Mouse (Mus musculus): ENCODE data around the gene Stpg3. TPM values are rescaled to one million over a fixed set of nuclear protein-coding genes. Genes with fewer than 3 reads are reported as not detected.

The Stpg3 gene
- total RNA-seq, 2 experiments from 2014 or later, result not detected

DNA sequence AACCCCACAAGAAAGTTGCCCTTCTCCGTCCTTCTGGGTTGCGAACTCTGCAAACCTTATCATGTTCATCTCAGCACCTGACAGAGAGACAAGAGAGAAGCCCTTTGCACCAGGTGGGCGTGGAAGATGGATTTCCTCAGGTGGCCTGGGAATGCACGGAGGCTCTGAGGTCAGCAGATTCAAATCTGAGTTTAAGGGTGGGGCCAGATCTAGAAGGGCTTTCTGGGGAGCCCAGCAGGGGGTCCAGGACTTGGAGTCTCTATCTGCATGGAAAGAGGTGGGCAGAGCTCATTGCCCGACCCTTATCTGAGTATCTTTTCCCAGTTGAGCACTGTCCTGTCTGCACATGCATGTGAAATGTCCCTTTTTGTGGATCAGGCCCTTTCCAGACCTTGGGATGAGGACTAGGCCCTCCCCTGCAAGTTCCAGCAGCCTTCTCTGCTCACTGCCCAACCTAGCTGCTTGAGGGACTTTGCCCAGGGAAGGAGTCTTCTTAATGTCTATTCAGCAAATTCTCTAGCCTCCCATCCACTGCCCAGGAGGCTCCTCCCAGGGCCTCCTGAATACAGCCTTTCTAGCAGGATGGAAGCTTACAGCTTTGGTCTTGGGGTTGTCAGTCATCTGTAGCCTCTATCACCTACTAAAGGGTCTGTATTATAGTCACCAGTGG lies 20.2 kb upstream of the Stpg3 start:
- no peak for DNase-seq

DNA sequence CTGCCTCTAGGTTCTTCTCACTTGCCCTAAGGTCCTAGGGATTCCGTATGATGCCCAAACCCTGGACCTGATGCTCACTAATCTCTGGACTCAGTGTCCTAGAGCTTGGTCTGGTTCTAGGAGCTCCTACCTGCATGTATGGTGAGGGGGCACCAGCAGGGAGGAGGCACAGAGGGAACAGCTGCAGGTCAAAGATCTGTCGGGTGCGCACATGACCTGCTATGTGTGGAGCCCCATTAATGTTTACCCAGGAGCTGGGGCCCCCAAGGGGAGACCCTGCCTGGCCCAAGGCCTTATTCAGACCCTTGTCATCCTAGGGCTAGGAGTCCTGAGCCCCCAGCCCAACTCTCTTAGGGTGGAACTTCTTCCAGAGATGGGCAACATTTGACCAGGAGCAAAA lies 19.6 kb upstream of the Stpg3 start, which contains the start of gene Slc34a3:
Slc34a3 (minus strand) TSS at position 315 of the 400 bp plus-strand sequence.
- no peak for DNase-seq

DNA sequence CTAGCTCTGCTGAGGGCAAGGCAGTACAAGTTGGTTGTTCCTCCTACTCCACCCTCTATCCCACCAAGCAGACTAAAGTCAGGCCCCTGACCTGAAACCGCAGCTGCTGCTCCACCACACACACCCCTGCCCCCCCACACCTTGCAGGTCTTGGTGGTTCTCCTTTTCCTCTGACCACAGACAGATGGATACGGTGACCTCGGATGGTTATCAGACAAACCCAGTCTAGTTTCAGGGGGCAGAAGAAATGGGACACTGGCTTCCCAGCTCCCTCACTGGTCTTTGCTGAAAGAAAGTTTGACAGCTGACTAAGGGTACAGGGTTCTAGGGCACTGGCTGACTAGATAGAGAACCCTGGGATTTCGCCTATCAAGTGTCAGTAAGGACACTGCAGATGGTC lies 19.0 kb upstream of the Stpg3 start:
- no peak for DNase-seq

DNA sequence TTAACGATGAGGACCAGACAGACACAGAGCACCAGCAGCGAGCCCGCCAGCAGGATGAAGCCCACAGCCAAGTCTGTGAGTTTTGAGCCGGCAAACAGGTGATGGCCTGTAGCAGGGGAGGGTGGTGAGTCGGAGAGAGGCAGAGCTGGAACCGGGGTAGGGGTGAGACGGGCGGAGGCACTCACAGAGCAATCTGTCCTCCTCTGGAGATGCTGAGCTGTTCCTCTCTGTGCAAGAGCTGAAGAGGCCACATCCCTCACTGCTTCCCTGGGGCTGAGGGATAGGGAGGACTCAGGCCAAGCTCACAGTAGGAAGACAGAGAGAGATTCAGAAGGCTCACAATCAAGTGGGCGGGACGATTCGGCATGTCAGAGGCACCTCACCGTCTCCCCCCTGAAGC lies 16.6 kb upstream of the Stpg3 start:
- DNase-seq, result no peak

DNA sequence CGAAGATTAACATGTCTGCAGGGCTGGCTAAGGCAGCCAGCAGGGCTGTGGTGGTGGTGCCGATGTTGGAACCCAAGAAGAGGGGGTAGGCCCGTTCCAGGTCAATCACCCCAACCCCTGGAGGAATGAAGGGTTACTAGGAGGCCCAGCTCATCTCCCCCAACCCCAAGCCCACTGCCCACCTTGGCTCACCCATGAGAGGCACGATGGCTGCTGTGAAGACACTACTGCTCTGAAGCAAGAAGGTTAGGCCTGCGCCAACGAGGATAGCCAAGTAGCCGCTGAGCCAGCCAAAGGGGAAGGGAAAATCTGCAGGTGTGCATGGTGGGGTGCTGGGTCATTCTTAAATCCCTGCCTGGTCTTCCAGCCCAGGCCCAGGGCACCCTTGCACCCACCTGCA lies 16.1 kb upstream of the Stpg3 start:
- no peak for DNase-seq

DNA sequence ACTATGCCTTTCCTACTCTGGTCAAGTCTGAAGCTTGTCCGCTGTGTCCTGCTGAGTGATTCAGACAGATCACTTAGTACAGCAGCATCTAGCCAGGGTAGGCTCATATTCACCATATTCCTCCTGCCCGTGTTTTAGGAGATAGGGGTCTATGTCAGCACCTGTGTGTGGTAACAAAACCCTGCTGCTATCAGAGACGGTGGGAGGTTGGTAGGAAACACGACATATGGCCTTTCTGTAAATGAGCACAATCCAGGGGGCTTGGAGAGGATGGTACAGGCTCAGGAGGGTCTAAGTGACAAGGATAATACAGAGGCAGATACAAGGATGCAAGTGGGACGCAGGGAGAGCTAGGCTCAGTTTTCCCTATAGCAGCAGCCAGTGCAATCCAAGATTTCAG lies 15.1 kb upstream of the Stpg3 start:
- DNase-seq, result no peak

DNA sequence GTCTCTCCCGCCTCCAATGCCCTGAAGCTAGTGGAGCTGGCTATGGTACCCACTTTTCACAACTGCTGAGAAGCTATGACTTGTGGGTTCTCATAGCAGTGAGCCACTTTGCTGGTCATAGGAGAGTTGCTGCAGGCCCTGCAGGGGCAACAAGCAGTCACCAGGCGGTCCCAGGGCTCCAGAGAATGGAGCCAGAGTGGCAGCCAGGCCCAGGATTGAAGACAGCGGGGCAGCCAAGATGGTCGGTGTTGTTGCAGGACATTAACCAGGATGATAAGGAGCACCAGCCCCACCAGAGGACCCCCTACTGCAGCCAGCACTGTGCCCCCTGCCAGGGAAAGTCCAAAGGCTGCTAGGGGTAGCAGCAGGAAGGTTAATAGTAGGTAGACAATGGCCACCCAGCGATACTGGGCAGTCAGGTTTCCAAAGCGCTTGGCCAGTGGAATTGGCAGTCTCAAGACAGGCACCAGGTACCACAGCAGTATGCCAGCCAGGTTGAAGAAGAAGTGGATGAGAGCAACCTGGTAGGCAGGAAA lies 14.6 kb upstream of the Stpg3 start:
- DNase-seq, result no peak

DNA sequence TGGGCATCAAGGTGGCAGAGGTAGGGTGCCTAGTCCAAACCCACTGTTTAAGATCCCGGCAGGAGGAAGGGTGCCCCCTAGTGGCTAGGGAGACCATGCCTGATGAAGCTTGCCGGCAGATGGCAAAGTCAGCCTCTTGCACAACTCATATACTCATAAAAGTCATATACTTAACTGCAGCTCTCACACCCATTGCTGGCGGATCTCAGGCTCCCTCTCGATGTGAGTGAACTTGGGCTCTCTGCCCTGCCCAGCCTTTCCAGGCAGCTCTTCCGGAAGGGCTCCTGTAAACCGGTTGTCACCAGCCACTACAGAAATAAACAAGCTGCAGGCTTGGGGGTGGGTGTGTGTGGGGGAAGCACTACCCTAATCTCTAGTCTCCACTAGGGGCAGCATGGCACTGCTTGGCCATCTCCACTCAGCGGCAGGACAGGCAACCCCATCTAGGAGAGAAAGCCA lies 14.0 kb upstream of the Stpg3 start:
- peak; percentile 84 for DNase-seq

DNA sequence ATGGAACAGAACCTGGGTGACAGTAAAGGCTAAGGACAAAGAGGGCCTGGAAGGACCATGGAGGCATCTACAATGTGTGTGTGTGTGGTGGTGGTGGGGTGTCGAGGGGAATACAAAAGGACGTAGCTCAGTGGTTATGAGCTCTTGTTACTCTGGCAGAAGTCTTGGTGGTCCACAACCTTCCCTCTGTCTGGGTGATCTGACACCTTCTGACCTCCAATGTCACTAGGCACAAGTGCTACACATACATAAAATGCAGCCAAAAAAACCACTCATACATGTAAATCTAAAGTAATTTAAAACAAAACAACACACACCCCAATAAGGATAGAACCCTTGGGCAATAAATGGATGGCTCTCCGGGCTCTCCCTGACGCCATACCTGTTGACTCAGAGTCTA lies 13.0 kb upstream of the Stpg3 start:
- DNase-seq, result no peak

DNA sequence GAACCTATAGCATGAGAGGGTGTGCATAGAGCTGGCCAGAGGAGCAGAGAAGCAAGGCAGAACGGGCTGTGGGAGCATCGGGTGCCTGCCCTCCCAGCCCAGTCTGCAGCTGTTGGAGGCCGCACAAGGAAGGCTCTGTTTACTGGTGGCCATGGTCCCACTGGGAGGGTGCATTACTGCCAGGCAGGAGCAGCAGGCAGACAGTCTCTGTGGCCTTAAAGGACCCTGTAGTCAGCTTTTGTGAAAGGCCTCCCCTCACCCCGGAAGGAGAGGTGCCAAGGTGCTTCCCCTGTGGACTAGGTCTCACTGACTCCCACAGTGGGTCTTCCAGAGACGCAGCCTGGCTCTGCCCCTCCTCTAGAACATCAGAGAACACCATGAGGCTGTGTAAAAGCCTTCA lies 12.4 kb upstream of the Stpg3 start:
- peak; percentile 61 for DNase-seq

DNA sequence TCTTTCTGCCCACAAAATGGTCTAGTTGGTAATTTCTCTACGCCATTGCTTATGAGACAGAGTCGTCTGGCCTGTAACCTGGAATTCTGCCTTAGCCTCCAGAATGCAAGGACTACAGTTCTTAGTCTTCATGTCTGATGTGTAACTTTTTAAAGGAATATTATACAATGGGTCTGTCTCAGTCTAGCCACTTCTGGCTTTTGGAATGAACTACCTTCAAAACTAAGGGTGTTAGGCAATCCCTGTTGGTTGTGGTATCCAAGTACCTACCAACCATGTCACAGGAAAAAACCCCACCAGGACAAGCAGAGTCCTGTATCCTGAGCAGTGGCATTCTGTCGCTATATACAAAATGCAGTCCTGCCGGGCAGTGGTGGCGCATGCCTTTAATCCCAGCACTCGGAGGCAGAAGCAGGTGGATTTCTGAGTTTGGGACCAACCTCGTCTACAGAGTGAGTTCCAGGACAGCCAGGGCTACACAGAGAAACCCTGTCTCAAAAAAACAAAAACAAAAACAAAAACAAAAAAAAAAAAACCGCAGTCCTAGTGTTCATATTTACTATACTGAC lies 11.5 kb upstream of the Stpg3 start:
- no peak for DNase-seq

DNA sequence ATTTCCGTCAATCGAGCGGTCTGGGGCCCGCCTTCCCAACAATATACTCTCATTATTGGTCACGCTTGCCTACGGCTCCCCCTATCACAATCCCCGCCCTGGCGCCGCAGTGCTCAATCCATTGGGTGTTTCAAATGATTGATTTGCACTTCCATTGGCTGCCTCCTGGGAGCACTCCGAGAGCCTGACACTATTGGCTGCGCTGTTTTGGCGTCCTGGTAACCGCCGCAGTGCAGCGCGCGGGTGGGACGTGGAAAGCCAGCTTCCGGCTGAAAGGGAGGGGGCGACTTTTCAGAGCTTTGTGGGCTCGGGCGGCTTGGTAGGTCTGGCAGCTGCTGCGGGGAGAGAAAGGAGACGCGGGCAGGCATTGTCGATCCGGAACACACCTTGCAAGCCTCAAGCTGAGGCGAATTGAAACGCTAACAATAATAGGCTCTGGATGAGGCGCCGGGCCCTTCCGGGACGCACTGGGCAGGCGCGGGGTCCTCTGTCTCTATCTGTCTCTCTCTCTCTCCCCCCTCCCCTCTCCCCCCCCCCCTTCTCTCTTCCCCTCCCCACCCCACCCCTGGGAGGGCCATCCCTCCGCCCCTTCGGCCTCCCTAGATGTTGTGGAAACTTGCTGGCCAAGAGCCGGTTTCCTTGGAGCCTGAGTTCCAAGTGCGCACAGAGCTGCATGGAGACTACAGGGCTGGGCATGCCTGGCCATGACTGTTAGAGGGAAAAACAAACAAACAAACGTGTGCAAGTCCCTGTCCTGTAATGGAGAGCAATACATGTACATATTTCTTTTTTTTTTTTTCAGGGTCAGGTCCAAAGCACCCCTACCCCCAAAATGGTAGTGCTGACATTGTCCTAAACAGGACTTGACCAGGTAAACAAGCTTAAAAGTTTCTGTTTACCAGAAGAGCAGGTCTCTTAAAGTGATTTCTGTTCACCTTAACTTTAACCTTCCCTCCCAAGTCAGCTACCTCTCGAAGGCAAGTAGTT lies 10.6 kb upstream of the Stpg3 start:
- peak; percentile 92 for DNase-seq

DNA sequence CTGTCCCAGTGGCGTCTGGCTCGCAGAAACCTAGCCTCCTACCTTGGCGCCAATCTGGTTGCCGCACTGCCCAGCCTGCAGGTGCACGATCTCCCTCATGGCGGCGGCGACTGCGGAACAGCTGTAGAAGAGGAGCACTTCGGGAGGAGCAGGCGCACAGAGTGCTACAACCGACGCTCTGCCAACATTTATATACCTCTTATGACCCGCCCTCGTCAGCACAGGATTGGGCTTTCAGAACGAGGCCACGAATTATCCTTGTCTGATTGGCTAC lies 10.0 kb upstream of the Stpg3 start, which contains the start of gene Tubb4b:
Tubb4b (minus strand) TSS at position 211 of the 274 bp plus-strand sequence.
- DNase-seq, result no peak

DNA sequence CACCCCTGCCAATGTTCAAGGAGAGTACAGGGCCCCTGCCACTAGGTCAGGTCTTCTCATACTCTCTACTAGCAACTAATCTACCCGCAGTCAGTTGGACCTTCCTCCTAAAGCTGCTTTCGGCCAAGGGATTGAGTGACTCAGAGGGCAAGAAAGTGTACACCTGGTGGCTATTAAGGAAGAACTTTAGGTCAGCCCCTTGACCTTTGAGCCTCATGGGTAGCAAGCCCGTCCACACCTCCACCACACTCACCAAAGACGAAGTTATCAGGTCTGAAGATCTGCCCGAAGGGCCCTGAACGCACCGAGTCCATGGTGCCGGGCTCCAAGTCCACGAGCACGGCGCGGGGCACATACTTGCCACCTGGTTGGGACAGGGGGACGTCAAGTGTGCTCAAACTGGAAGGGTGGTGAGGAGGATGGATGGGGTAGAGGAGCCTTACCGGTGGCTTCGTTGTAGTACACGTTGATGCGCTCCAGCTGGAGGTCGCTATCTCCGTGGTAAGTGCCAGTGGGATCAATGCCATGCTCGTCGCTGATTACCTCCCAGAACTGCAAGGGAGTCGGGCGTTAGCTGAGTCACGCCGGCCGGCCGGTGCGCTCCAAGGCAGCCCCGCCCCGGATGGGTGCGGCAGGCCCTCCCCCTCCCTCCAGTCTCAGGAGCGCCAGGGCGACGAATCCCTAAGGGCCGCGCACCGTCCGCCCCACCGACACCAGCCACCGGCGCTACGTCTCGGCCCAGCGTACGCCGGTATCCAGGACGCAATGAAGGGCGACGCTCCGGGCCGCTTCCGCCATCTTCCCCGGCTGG lies 9.4 kb upstream of the Stpg3 start:
- peak; percentile 78 for DNase-seq

DNA sequence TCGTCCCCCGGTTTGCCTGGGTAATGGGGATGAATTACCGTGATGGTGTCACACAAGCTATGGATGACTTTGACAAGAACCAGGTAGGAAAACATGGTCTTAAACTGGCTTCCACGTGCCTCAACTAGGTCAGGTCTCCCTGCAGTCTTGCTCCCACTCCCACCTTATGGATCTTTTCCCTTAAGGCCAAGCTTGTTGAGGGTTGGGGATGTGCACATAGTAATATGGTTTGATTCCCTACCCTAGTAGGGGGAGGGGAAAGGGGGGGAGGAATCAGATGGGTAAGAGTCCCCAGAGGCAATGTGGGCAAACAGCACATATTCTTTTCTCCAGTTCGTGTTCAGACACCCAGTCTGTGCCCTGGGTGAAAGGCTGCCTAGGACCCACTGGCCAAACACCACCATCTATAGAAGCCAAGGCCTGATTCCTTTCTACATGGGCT lies 6.9 kb upstream of the Stpg3 start:
- DNase-seq, result no peak

DNA sequence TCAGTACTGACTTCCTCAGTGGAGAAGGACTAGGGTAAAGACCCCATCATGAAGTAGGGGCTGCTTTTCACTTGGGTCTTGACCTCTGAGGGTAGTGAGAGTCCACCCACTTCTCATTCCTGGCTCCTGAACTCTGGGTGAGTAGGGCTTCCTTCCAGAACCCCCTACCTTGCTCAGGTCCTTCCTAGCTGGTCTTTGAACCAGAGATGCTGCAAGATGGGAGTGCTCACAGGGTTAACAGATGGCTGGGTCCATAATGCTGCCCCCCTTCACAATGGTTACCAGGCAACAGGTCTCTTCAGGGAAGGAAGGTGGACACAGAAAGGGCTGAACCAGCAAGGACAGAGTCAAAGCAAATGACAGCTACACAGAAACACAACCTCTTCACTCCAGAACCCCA lies 4.0 kb upstream of the Stpg3 start, which contains the start of gene Fam166a:
Fam166a (plus strand) TSS at position 301 of the 400 bp plus-strand sequence.
- no peak for DNase-seq

DNA sequence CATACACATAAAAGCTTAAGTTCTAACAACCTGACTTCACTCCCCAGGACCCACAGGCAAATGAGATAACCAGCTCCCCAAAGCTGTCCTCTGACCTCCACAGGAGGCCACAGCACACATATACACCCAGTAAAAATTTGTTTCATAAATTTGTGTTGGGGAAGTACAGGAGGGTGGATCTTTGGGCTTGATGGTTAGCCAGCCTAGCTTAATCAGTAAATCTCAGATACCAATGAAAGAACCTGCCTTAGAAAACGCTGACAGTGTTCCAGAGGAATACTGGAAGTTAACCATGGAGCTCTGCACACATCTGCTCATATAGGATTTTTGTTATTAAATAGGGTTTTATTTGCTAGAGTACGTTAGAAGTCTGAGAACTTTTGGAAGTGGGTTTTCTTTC lies 3.2 kb upstream of the Stpg3 start:
- no peak for DNase-seq

DNA sequence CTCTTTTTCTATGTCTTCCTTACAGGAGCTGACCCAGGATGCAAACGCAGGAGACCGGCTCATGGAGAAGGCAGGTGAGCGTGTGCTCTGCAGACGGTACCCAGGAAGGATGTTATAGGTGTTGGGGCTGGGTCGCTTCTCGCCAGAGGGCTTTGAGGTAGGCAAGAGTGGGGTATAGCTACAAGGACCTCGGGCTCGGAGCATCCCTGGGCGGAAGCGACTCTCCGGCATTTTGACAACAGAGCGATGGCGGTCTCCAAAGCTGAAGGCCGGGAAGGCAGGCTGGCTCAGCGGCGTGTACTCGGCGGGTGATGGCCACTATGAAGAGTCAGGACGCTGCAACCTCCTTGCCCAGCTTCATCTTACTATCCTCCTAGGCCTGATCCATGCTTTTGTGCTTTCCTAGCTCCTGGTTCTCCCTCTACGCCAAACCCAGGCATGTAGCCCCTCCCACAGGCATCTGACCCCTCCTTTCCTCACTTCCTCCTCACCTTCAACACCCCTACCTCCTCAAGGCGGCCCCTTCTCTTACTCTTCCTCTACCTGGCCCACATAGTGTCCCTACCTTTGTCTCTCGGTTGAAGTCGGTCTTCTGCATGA lies 1.1 kb downstream of the Stpg3 start:
- DNase-seq, result no peak

DNA sequence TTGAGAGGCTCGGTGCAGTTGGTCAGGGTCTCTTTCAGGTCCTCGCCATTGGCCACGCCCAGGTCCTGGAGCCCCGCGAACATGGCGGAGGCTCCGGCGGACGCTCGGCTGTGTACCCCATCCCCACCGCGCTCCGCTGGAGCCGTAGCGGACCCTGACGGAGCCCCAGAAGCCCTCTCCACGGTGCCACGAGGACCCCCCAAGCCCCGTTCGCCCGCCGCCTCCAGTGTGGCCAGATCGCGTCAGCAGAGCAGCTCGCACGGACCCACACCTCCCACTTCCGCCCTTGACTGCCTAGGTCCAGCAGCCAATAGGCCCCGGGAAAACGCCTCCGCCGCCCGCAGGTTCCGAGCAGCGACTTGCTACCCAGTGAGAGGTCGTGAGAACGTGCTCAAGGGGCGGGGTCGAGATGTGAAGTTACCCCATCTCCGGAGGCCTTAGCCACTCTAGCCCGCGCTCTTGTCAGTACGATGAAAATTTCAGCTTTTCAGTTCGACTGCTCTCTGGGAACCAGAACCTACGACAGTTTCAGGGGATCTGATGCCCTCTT lies 3.2 kb downstream of the Stpg3 start, which contains the start of gene Nelfb:
Nelfb (minus strand) TSS at position 369 of the 550 bp plus-strand sequence.
- DNase-seq, result peak; percentile 86

DNA sequence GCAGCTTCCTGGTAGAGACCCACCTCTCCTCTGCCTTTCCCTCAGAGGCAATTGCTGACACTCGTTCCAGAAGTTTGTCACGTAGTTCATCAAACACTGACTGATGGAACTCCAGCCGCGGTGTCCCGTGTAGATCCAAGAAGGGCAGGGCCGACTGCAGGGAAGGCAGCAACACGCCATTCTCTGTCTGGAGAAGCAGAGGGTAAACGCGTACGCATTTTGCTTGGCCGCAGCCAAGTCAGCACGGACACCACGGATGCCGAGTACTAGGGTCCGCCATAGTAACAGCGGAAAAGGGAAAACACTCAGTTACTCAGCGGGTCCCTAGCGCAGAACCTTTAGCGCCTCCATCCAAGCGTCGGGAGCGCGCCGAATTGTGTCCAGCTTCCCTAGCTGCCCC lies 3.8 kb downstream of the Stpg3 start:
- DNase-seq, result no peak

DNA sequence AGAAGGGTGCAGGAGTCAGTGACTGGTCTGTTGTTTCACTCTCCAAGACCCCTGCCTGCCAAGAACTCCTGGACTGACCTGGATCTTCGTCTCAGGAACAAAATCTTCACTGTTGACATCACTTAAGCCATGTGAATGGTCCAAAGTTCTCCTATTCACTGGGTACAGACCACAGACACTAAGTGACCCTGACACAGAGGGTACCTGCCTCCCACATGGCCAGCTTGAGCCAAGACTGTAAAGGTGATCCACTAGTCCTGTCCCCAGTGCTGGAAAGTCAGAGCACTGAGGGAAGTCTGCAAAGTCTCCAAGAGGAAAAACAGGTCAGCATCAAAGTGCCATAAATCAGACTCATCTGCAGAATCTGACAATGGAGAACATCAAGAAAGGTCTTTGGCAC lies 6.8 kb downstream of the Stpg3 start:
- DNase-seq, result no peak
